Mouse (Mus musculus): Measurements from ENCODE around the gene Tpra1.

The Tpra1 gene

DNA sequence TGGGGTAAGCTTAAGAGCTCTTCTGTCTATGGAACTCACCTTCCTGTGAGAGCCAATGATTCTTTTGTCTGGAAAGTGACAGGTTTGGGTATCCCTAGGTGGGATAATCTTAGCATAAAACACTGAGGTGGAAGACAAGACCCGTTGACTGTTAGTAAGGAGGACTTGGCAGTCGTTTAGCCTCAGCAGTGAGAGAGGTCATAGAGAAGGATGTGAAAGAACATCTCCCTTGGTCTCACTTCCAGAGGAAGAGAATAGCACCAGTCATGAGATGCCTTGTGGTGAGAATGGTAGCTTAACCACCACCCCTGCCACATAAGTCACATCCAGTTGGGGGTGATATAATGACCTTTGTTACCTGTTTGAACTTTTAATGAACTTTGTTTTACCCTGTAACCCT is 54.7 kb downstream of the Tpra1 start:
- DNase-seq (ENCODE audit: low read depth, low spot score), result no peak

DNA sequence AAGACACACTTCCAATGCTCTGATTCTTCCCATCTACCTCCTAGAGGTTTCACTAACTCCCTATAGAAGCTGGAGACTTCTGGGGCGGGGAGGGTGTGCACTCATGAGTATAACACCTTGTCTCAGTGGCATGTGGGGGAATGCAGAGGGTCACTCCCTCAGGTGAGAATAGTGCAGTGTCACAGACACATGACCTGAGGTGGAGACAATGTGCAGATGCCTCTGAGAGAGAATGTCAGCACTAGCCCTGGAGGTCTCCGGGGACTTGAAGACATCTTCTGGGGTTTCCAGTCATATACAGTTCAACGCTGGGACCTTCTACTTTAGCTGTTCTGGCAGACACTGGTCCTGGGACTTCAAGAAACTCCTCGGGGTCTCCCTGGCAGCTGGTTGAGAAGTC is 55.3 kb downstream of the Tpra1 start:
- no peak for DNase-seq (ENCODE audit: low read depth, low spot score)

DNA sequence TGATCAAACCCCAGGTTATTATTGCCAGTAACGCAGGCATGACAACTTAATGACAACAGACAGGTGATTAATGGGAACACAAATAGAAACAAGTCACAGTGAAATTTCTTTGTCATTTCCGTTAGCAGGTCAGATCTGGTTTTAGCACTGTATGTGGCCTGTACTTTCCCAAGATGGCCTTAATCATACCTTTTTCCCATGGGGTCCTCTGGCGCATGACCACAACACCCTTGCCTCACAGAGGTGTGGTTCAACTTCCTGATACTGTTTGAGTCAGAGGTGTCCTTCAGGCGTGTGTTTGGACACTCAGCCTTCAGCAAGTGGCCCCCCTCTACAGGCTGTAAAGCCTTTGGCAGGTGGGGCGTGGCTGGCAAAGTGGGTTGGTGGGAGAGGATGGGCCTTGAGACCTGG is 55.8 kb downstream of the Tpra1 start:
- no peak for DNase-seq (ENCODE audit: low read depth, low spot score)

DNA sequence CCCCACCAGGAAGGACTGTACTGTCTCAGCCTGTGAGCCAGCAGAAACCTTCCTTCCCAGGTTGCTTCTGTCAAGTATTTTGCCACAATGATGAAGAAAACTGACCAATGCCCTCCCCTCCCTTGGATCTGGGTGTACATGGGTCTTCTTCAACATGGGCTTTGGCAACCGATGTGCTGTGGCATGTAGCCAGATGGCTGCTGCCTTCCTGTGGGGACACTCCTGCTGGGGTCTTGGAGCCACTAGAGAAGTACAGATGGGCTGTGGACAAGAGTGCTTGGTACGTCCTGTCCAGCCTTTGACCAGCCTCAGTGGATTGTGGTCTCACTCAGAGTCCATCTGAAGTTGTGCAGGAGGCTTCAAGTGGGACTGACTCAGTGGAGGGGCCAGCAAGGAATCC is 56.3 kb downstream of the Tpra1 start:
- no peak for DNase-seq (ENCODE audit: low read depth, low spot score)

DNA sequence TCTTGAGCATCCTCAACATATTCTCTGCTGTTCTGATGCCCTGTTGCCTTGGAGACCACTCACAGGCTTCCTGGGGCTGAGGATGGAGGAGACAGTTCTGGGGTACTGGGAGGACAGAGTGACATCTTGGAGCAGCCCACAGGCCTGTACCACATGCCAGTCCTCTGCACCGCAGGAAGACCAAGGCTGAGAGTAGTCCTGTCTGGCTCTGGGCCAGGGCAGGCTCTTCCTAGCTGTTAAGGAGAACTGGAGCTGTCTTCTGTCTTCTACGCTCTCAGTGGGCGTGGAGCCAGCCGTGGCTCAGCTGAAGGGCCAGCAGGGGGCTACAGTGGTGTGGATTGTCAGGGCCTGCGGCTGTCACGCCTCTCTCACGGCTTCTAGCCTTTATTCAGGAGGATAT is 57.8 kb downstream of the Tpra1 start:
- DNase-seq (ENCODE audit: low read depth, low spot score), result no peak

DNA sequence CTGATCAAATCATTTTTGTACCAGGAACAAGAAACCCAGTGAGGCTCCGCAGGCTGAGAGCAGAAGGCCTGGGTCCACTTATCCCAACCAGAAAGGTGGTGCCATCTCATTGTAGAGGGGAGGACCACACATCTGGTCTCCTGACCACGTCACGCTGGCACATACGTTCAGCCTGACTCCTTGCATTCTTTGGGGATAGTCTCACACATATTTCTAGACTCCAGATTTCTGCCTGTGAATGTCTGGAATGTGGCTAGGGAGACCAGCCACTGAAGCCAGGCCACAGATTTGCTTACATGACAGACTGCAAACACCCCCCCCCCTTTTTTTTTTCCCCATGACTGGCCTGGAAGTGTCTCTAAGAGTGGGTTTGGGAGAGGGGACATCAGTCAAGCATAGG is 58.9 kb downstream of the Tpra1 start:
- no peak for DNase-seq (ENCODE audit: low read depth, low spot score)

Data from embryo, embryonic 11.5 days (tissue).